Mouse (Mus musculus) G1E (cell line): Measurements from ENCODE around the gene Rasgrp2.

Experiments
- CTCF ChIP-seq: IDR thresholded peaks from 2 replicates; pipeline ENCODE4 v1.5.1; 2012; ENCODE audit warnings: low read depth, low read length, inconsistent platforms, mixed read lengths
- GATA1 ChIP-seq: IDR thresholded peaks from 2 replicates; pipeline ENCODE4 v1.6.1; 2012; ENCODE audit warnings: borderline replicate concordance, low read length, inconsistent platforms, mixed read lengths
- GATA2 ChIP-seq: IDR thresholded peaks from 2 replicates; pipeline ENCODE4 v1.6.1; 2012; ENCODE audit warnings: low read depth, low read length, inconsistent platforms, borderline replicate concordance
- POLR2AphosphoS5 ChIP-seq: IDR thresholded peaks from 2 replicates; pipeline ENCODE4 v1.6.1; 2012; ENCODE audit warnings: low read depth, low read length, inconsistent platforms; ENCODE audit not compliant: insufficient replicate concordance

GRCm38 (mm10) chr19:6381238-6381637, 17.9 kb upstream of the Rasgrp2 start:
- no peak for TF ChIP-seq CTCF
- TF ChIP-seq GATA2: no peak
- TF ChIP-seq POLR2AphosphoS5: no peak
- no peak for TF ChIP-seq GATA1
